Mouse (Mus musculus): ENCODE results near the gene Slc25a14. TPM values are rescaled to one million over a fixed set of nuclear protein-coding genes. Genes with fewer than 3 reads are reported as not detected.

Gene Slc25a14
- polyA plus RNA-seq (2012; ENCODE audit: insufficient read depth, insufficient read length, missing spikeins), result 5.0 and 6.9 TPM in 2 replicates

DNA sequence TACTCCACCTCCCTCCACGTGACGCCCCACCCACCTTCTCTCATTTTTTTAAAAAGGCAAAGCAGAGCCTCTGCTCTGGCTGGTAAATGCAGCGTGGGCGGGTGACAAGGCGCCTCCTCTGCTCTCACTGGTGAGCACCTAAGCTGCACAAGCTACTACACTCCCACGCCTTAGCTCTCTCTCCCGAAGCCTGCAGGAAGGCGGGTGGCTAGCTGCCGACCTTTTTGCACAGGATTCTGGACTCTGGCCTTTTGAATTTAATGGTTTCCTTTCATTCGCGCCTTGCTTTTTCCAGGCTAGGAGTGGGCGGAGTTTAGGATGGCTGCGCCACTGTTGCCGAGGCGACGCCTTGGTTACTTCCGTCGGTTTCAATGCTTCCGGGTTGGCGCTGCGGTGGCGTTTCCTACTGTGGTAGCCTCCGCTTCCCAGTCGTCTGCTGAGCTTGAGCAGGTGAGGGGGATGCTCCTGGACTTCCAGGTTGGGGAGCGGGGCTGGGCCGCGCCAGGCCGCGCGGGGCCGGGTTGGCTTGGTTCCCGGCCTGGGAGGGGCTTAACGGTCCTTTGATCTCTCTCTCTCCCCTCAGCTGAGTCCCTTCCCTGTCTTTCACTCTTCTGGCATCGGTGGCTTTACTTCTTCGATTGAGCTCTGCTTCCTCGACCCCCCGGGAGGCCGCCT lies at the start of gene Slc25a14:
TSS of gene Slc25a14 (plus strand) at position 35 of the 675 bp plus-strand sequence.
- H3K4me1 ChIP-seq (ENCODE audit: control insufficient read depth, insufficient read depth, low read length), result no peaks in the 10 kb centered on the region
- TF ChIP-seq CTCF (IDR thresholded peaks at IDR 0.05; ENCODE audit: low read depth, low read length) (no peak), POLR2A (IDR thresholded peaks at IDR 0.05; ENCODE audit: borderline replicate concordance, low read depth, low read length) (no peak)
- peak within 1 kb of the TSS; percentile 50 for H3K27ac ChIP-seq (ENCODE audit: insufficient read depth, low read depth, low read length)
- H3K4me3 ChIP-seq (ENCODE audit: insufficient read depth, low read length), result peak within 1 kb of the TSS; percentile 78

DNA sequence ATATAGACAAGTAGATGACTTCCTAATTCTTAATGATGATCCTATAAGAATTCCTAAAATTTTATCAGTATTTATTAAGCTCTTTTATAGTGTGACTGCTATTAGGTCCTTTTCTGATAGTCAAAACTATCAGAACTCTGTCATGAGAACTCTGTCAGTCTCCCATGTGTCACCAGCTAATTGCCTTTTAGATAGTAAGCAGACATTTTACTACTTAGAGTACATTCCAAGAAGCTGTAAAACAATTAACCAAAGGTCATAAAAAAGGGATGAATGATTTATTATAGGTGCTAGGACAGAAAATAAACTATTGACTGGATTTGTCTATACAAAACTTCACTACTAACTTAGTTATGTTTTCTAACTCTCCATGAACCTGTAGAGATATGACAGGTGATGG lies 39.9 kb upstream of the Slc25a14 start:
- no peak overlapping the region for H3K27ac ChIP-seq (ENCODE audit: insufficient read depth, low read depth, low read length)
- H3K4me3 ChIP-seq (ENCODE audit: insufficient read depth, low read length), result no peak overlapping the region
- no peak for TF ChIP-seq POLR2A (IDR thresholded peaks at IDR 0.05; ENCODE audit: borderline replicate concordance, low read depth, low read length)
- no peak for TF ChIP-seq CTCF (IDR thresholded peaks at IDR 0.05; ENCODE audit: low read depth, low read length)
- H3K4me1 ChIP-seq (ENCODE audit: control insufficient read depth, insufficient read depth, low read length), result no peaks in the 10 kb centered on the region

DNA sequence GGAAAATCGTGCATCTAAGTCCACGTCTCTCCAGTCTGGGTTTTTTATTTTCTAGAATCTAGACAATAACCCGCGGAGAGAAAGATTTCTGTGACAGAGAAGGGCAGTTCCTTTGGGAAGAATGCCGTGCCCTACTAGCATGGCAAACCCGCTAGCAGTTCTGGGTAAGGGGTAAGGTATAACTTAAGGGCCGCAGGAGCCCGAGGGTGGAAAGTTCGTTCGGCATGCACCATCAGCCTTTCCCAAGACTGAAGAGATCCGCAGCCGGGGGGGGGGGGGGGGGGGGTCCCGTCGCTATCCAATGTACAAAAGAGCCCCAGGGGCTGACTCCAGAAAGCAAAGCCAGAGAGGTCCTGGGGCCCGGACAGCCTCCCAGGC lies 29.5 kb upstream of the Slc25a14 start:
- Histone ChIP-seq H3K4me3 (ENCODE audit: insufficient read depth, low read length) (peak overlapping the region; percentile 82), H3K27ac (ENCODE audit: insufficient read depth, low read depth, low read length) (no peak overlapping the region; the same call in 1 of the 2 replicates), H3K4me1 (ENCODE audit: control insufficient read depth, insufficient read depth, low read length) (0 out of 2 replicates have a peak, but pooled peaks cover 3% of the 10 kb centered on the region)
- TF ChIP-seq CTCF (IDR thresholded peaks at IDR 0.05; ENCODE audit: low read depth, low read length), result no peak
- no peak for TF ChIP-seq POLR2A (IDR thresholded peaks at IDR 0.05; ENCODE audit: borderline replicate concordance, low read depth, low read length)

DNA sequence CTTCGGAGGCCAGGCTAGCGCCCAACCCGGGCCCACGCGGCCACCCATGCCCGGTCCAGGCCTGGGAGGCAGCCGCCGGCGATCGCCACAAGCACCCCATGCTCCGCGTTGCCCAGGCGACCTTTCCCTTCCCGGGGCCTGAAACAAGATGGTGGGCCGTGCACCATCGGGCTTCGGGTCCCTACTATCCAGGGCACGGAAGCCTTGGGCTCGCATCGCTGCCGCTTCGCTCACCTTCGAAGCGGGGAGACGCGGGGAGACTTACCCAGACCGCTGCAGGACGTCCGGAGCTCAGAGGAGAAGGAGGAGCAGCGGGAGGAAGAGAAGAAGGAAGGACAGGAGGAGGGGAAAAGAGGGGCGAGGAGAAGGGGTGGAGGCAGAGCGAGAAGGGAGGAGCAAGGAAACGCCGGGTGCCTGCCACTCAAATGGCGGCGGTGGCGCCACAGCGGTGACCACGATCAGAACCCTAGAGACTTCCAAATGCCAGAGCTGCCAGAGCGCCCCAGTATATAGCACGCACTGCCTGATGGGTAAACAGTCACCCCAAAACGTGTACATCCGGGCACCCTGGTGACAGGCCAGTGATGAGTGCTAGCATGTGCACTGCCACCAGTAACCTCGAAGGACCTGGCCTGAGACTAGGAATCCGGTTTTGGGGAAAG lies 29.0 kb upstream of the Slc25a14 start, which contains the start of gene Zfp280c:
TSS of gene Zfp280c (minus strand) at position 406 of the 662 bp plus-strand sequence.
- peak within 1 kb of the TSS; percentile 82 for H3K4me3 ChIP-seq (ENCODE audit: insufficient read depth, low read length)
- peak within 1 kb of the TSS; percentile 21; the same call in 1 of the 2 replicates for H3K27ac ChIP-seq (ENCODE audit: insufficient read depth, low read depth, low read length)
- TF ChIP-seq CTCF (IDR thresholded peaks at IDR 0.05; ENCODE audit: low read depth, low read length), result no peak
- TF ChIP-seq POLR2A (IDR thresholded peaks at IDR 0.05; ENCODE audit: borderline replicate concordance, low read depth, low read length), result no peak

DNA sequence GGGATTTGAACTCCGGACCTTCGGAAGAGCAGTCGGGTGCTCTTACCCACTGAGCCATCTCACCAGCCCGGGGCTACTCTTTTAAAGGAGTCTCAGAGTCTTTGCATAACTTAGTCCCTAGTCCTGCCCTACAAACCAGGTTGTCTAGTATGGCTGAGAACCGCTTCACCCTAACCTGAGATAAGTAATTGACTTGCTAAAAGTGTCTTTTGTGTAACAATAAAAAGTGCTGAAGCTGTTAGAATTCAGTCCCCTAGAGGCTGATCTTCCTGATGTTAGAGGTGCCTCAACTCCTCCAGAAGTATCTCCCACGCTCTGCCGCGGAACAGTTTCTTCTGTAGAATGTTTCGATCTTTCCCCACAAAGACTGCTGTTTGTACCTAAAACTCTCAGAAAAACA lies 27.2 kb upstream of the Slc25a14 start:
- Histone ChIP-seq H3K4me3 (ENCODE audit: insufficient read depth, low read length) (no peak overlapping the region), H3K27ac (ENCODE audit: insufficient read depth, low read depth, low read length) (no peak overlapping the region), H3K4me1 (ENCODE audit: control insufficient read depth, insufficient read depth, low read length) (0 out of 2 replicates have a peak, but pooled peaks cover 3% of the 10 kb centered on the region)
- TF ChIP-seq CTCF (IDR thresholded peaks at IDR 0.05; ENCODE audit: low read depth, low read length) (no peak), POLR2A (IDR thresholded peaks at IDR 0.05; ENCODE audit: borderline replicate concordance, low read depth, low read length) (no peak)

More for the DNA sequence above, 29.0 kb upstream of the Slc25a14 start, which contains the start of gene Zfp280c:
- H3K4me1 ChIP-seq (ENCODE audit: control insufficient read depth, insufficient read depth, low read length), result 0 out of 2 replicates have a peak, but pooled peaks cover 3% of the 10 kb centered on the region

DNA sequence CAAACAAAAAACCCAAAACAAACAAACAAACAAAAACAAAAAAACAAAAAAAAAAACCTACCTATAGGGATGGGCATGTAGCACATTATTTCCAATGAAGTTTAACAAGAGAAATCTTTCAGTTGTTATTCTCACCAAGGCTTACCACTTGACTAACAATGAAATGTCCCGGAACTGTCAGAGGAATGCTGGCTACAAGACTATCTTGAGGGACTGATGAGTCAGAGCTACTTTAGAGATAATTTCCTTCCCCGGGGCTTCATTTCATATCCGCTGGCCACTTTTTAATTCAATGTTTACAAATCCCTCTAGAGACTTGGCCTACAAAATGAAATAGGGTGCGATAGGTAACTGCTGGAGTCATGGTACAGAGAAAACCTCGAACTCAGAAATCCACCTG lies 26.3 kb upstream of the Slc25a14 start:
- no peak overlapping the region for H3K4me3 ChIP-seq (ENCODE audit: insufficient read depth, low read length)
- 0 out of 2 replicates have a peak, but pooled peaks cover 3% of the 10 kb centered on the region for H3K4me1 ChIP-seq (ENCODE audit: control insufficient read depth, insufficient read depth, low read length)
- no peak overlapping the region for H3K27ac ChIP-seq (ENCODE audit: insufficient read depth, low read depth, low read length)
- TF ChIP-seq POLR2A (IDR thresholded peaks at IDR 0.05; ENCODE audit: borderline replicate concordance, low read depth, low read length) (no peak), CTCF (IDR thresholded peaks at IDR 0.05; ENCODE audit: low read depth, low read length) (no peak)

DNA sequence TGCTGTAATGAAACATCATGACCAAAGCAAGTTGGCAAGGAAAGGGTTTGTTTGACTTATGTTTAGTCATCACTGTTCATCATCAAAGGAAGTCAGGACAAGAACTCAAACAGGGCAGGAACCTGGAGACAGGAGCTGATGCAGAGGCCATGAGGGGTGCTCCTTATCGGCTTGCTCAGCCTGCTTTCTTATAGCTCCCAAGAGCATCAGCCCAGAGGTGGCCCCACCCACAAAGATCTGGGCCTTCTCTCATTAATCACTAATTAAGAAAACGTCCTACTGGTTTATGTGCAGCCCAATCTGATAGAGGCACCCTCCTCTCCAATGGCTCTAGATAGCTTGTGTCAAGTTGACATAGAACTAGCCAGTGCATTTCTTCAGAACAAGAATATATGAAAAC lies 18.3 kb upstream of the Slc25a14 start:
- H3K4me3 ChIP-seq (ENCODE audit: insufficient read depth, low read length), result no peak overlapping the region
- H3K4me1 ChIP-seq (ENCODE audit: control insufficient read depth, insufficient read depth, low read length), result no peaks in the 10 kb centered on the region
- no peak for TF ChIP-seq POLR2A (IDR thresholded peaks at IDR 0.05; ENCODE audit: borderline replicate concordance, low read depth, low read length)
- no peak for TF ChIP-seq CTCF (IDR thresholded peaks at IDR 0.05; ENCODE audit: low read depth, low read length)
- H3K27ac ChIP-seq (ENCODE audit: insufficient read depth, low read depth, low read length), result no peak overlapping the region

DNA sequence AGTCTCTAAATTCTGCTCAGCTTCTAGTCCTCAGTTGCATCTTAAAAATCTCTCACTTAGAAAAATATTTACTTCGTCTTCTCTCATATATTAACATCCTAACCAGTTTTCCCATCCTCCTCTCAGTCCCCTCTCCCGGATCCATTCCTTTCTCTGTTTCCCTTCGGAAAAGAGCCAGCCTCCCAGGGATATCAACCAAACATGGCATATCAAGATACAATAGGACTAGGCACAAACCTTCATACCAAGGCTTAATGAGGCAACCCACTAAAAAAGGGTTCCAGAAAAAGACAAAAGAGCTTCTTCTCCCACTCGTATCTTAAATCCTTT lies 199 bp upstream of the Slc25a14 start:
- TF ChIP-seq CTCF (IDR thresholded peaks at IDR 0.05; ENCODE audit: low read depth, low read length) (no peak), POLR2A (IDR thresholded peaks at IDR 0.05; ENCODE audit: borderline replicate concordance, low read depth, low read length) (no peak)
- Histone ChIP-seq H3K4me3 (ENCODE audit: insufficient read depth, low read length) (peak overlapping the region; percentile 78), H3K27ac (ENCODE audit: insufficient read depth, low read depth, low read length) (peak overlapping the region; percentile 50)

DNA sequence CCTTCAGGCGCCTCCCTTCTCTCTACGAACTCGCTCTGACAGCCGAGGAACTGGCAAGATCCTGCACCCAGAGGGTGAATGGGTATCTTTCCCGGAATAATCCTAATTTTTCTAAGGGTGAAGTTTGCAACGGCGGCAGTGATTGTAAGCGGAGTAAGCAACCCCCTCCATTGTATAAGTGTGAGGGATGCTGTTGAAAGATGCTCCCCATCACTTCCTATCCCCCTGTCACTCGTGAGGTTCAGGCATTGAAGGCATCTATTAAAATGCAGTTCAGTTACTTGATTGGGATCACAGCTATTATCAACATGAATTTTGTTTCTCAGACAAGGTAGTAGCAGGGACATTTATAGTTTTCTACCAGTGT lies 824 bp downstream of the Slc25a14 start:
- TF ChIP-seq CTCF (IDR thresholded peaks at IDR 0.05; ENCODE audit: low read depth, low read length) (no peak), POLR2A (IDR thresholded peaks at IDR 0.05; ENCODE audit: borderline replicate concordance, low read depth, low read length) (no peak)
- Histone ChIP-seq H3K27ac (ENCODE audit: insufficient read depth, low read depth, low read length) (no peak overlapping the region), H3K4me1 (ENCODE audit: control insufficient read depth, insufficient read depth, low read length) (no peaks in the 10 kb centered on the region), H3K4me3 (ENCODE audit: insufficient read depth, low read length) (peak overlapping the region; percentile 78)

More for the DNA sequence above, 199 bp upstream of the Slc25a14 start:
- H3K4me1 ChIP-seq (ENCODE audit: control insufficient read depth, insufficient read depth, low read length), result no peaks in the 10 kb centered on the region

DNA sequence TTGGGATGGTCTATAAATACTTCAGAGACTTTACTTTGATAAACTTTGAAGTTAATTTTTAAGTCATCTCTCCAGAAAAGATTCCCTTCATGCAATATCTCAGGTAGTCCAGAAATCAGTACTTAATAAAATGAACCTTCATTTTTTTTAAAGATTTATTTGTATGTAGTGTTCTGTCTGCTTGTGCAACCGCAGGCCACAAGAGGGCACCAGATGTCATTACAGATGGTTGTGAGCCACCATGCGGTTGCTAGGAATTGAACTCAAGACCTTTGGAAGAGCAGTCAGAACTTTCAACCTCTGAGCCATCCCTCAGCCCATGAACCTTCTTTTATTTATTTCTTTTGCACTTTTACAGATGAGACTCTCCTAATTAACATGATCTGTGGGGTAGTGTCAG lies 13.8 kb downstream of the Slc25a14 start:
- H3K4me1 ChIP-seq (ENCODE audit: control insufficient read depth, insufficient read depth, low read length), result no peaks in the 10 kb centered on the region
- TF ChIP-seq CTCF (IDR thresholded peaks at IDR 0.05; ENCODE audit: low read depth, low read length) (0 out of 2 replicates have a peak, but pooled peaks have one; percentile 10), POLR2A (IDR thresholded peaks at IDR 0.05; ENCODE audit: borderline replicate concordance, low read depth, low read length) (no peak)

More for the DNA sequence above, 13.8 kb downstream of the Slc25a14 start:
- no peak overlapping the region for H3K27ac ChIP-seq (ENCODE audit: insufficient read depth, low read depth, low read length)
- no peak overlapping the region for H3K4me3 ChIP-seq (ENCODE audit: insufficient read depth, low read length)
